Mouse (Mus musculus): ENCODE measurements around the gene Spg7. TPM values are rescaled to one million over a fixed set of nuclear protein-coding genes. Genes with fewer than 3 reads are reported as not detected.
A peak's percentile ranks its signal among the peaks of the same experiment; 100 is the strongest.
"Not testable (repeated sequence)": the region's sequence is repeated elsewhere in the genome, so short reads cannot be mapped to it uniquely, and the experiment has no call there.

Gene Spg7
- polyA plus RNA-seq, 1 experiment from 2014 or later = 37.5 TPM

- 1% methylated on average over 22 of the region's 26 CpGs for WGBS
- H3K4me3 ChIP-seq (ENCODE audit: low read depth, low read length) = peak overlapping the region; percentile 91
- peak overlapping the region; percentile 98 for H3K9ac ChIP-seq (replicated peaks; ENCODE audit: low read length)
- H3K27ac ChIP-seq (replicated peaks; ENCODE audit: low read depth, low read length) = peak overlapping the region; percentile 89; the same call in 1 of the 2 replicates
- not testable (repeated sequence) for H3K4me1 ChIP-seq (ENCODE audit: control insufficient read depth, insufficient read depth, low read length); H3K27me3 ChIP-seq (ENCODE audit: control insufficient read depth, insufficient read depth, low read length); H3K9me3 ChIP-seq (replicated peaks; ENCODE audit: control insufficient read depth, low read length); ATAC-seq (replicated peaks; ENCODE audit: insufficient number of reproducible peaks, low FRiP score, low TSS enrichment, low read depth); DNase-seq (ENCODE audit: low spot score)
- peaks cover 11% of the 10 kb centered on the region for H3K36me3 ChIP-seq (replicated peaks; ENCODE audit: control insufficient read depth, insufficient read depth, low read depth, low read length)
- peak overlapping the region; percentile 91 for H3K4me2 ChIP-seq (ENCODE audit: low read depth, low read length)
Observed at GRCm38 (mm10) chr8:123102855-123103254, 40.1 kb downstream of the Spg7 start.

DNA sequence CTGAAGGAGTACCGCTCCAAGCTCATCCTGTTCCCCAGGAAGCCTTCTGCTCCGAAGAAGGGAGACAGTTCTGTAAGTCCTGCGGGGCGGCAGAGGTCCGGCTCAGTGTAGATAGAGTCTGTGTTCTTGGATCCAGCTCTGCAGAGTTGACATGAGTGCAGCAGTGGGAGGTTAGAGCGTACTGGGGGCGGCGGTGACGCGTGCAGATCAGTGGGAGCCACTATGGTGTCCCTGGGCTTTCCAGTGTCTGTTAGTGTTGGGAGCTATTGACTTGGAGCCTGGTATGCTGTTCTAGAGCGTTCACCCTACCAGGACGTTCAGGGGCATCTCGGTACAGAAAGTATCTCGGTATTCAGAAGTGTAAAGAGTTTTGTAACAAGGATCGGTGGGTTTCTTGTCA, 40.5 kb downstream of the Spg7 start:
- Histone ChIP-seq H3K9me3 (replicated peaks; ENCODE audit: control insufficient read depth, low read length) (no peaks in the 10 kb centered on the region), H3K4me1 (ENCODE audit: control insufficient read depth, insufficient read depth, low read length) (no peaks in the 10 kb centered on the region; the same call in 1 of the 2 replicates), H3K4me2 (ENCODE audit: low read depth, low read length) (peak overlapping the region; percentile 91), H3K4me3 (ENCODE audit: low read depth, low read length) (peak overlapping the region; percentile 91), H3K36me3 (replicated peaks; ENCODE audit: control insufficient read depth, insufficient read depth, low read depth, low read length) (peaks cover 11% of the 10 kb centered on the region), H3K27me3 (ENCODE audit: control insufficient read depth, insufficient read depth, low read length) (no peaks in the 10 kb centered on the region), H3K9ac (replicated peaks; ENCODE audit: low read length) (peak overlapping the region; percentile 98), H3K27ac (replicated peaks; ENCODE audit: low read depth, low read length) (no peak overlapping the region)
- 19% methylated on average over 14 of the region's 15 CpGs for WGBS
- DNase-seq (ENCODE audit: low spot score) = no peak
- no peak for ATAC-seq (replicated peaks; ENCODE audit: insufficient number of reproducible peaks, low FRiP score, low TSS enrichment, low read depth)

DNA sequence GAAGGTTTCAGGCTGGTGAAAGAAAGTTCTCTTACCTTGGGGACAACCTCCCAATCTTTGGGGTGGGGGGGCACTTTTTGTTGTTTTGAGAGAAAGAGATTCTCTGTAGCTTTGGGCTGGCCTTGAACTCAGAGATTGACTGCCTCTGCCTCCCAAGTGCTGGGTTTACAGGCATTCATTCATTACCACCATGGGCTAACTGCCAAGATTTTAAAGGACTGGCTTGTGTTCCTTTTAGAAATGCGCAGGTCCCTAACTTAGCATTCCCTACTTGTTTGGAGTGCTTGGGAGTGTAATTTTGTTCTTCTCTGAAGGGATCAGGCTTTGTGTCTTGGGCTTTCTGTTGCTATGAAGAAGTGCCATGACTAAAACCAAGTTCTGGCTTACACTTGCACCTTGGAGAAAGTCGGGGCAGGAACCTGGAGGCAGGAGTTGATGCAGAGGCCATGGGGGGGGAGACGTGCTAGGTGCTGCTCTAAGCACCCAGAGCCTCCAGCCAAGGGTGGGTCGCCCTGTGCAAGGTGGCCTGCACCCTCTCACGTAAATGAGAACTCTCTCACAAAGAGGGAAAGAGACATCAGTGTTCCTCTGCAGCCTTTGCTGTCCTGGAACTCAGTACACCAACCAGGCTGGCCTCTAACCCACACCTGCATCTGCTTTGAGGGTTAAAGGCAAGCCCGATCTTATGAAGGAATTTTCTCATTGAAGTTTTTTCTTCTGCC, 41.5 kb downstream of the Spg7 start:
- Histone ChIP-seq H3K27me3 (ENCODE audit: control insufficient read depth, insufficient read depth, low read length) (no peaks in the 10 kb centered on the region), H3K27ac (replicated peaks; ENCODE audit: low read depth, low read length) (no peak overlapping the region), H3K36me3 (replicated peaks; ENCODE audit: control insufficient read depth, insufficient read depth, low read depth, low read length) (peaks cover 11% of the 10 kb centered on the region), H3K4me1 (ENCODE audit: control insufficient read depth, insufficient read depth, low read length) (no peaks in the 10 kb centered on the region; the same call in 1 of the 2 replicates), H3K4me2 (ENCODE audit: low read depth, low read length) (peak overlapping the region; percentile 91), H3K4me3 (ENCODE audit: low read depth, low read length) (peak overlapping the region; percentile 91), H3K9ac (replicated peaks; ENCODE audit: low read length) (peak overlapping the region; percentile 98; the same call in 1 of the 2 replicates), H3K9me3 (replicated peaks; ENCODE audit: control insufficient read depth, low read length) (no peaks in the 10 kb centered on the region)
- ATAC-seq (replicated peaks; ENCODE audit: insufficient number of reproducible peaks, low FRiP score, low TSS enrichment, low read depth) (no peak), DNase-seq (ENCODE audit: low spot score) (no peak)
- whole genome bisulfite sequencing = 87% methylated on average over 6 of the region's 6 CpGs

- Histone ChIP-seq H3K9me3 (replicated peaks; ENCODE audit: control insufficient read depth, low read length) (no peaks in the 10 kb centered on the region), H3K27ac (replicated peaks; ENCODE audit: low read depth, low read length) (no peak overlapping the region), H3K4me3 (ENCODE audit: low read depth, low read length) (no peak overlapping the region), H3K4me1 (ENCODE audit: control insufficient read depth, insufficient read depth, low read length) (no peaks in the 10 kb centered on the region; the same call in 1 of the 2 replicates), H3K9ac (replicated peaks; ENCODE audit: low read length) (no peak overlapping the region), H3K4me2 (ENCODE audit: low read depth, low read length) (no peak overlapping the region), H3K27me3 (ENCODE audit: control insufficient read depth, insufficient read depth, low read length) (no peaks in the 10 kb centered on the region), H3K36me3 (replicated peaks; ENCODE audit: control insufficient read depth, insufficient read depth, low read depth, low read length) (peaks cover 11% of the 10 kb centered on the region)
- WGBS = 67% methylated on average over 5 of the region's 5 CpGs
- peak; percentile 80 for DNase-seq (ENCODE audit: low spot score)
- no peak for ATAC-seq (replicated peaks; ENCODE audit: insufficient number of reproducible peaks, low FRiP score, low TSS enrichment, low read depth)
Observed at GRCm38 (mm10) chr8:123105553-123106326, 43.0 kb downstream of the Spg7 start.

DNA sequence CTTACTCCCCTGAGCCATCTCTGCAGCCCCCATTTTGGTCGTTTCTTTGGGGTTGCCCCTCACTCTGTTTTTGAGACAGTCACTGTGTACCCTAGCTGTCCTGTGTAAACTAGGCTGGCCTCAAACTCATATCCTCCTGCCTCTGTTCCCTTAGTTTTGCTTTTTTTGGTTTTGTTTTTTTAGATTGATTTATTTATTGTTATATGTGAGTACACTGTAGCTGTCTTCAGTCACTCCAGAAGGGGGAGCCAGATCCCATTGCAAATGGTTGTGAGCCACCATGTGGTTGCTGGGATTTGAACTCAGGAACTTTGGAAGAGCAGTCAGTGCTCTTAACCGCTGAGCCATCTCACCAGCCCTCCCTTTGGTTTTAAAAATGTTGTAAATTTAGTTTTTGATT, 43.8 kb downstream of the Spg7 start:
- Histone ChIP-seq H3K36me3 (replicated peaks; ENCODE audit: control insufficient read depth, insufficient read depth, low read depth, low read length) (peaks cover 11% of the 10 kb centered on the region), H3K27me3 (ENCODE audit: control insufficient read depth, insufficient read depth, low read length) (no peaks in the 10 kb centered on the region), H3K9ac (replicated peaks; ENCODE audit: low read length) (no peak overlapping the region), H3K27ac (replicated peaks; ENCODE audit: low read depth, low read length) (no peak overlapping the region), H3K4me1 (ENCODE audit: control insufficient read depth, insufficient read depth, low read length) (no peaks in the 10 kb centered on the region; the same call in 1 of the 2 replicates), H3K4me3 (ENCODE audit: low read depth, low read length) (no peak overlapping the region), H3K9me3 (replicated peaks; ENCODE audit: control insufficient read depth, low read length) (no peaks in the 10 kb centered on the region), H3K4me2 (ENCODE audit: low read depth, low read length) (no peak overlapping the region)
- 45% methylated on average over 2 of the region's 2 CpGs for WGBS
- no peak for ATAC-seq (replicated peaks; ENCODE audit: insufficient number of reproducible peaks, low FRiP score, low TSS enrichment, low read depth)
- DNase-seq (ENCODE audit: low spot score) = peak; percentile 49

DNA sequence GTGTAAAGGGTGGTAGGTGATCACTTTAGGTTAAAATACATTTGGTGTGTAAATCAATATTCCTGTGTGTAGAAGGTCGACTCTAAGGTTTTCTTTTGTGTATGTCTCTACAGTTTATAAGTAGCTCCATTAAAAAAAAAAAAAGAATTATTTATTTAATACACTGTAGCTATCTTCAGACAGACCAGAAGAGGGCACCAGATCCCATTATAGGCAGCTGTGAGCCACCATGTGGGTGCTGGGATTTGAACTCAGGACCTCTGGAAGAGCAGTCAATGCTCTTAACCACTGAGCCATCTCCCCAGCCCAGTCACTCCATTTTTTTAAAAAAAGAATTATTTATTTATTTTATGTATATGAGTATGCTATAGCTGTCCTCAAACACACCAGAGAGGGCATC, 45.3 kb downstream of the Spg7 start:
- WGBS = 70% methylated on average over 1 of the region's 1 CpGs

GRCm38 (mm10) chr8:123108953-123109352, 46.2 kb downstream of the Spg7 start:
- Histone ChIP-seq H3K4me2 (ENCODE audit: low read depth, low read length) (no peak overlapping the region), H3K9ac (replicated peaks; ENCODE audit: low read length) (no peak overlapping the region), H3K4me3 (ENCODE audit: low read depth, low read length) (no peak overlapping the region), H3K27ac (replicated peaks; ENCODE audit: low read depth, low read length) (no peak overlapping the region), H3K4me1 (ENCODE audit: control insufficient read depth, insufficient read depth, low read length) (no peaks in the 10 kb centered on the region; the same call in 1 of the 2 replicates), H3K27me3 (ENCODE audit: control insufficient read depth, insufficient read depth, low read length) (no peaks in the 10 kb centered on the region), H3K36me3 (replicated peaks; ENCODE audit: control insufficient read depth, insufficient read depth, low read depth, low read length) (peaks cover 6% of the 10 kb centered on the region), H3K9me3 (replicated peaks; ENCODE audit: control insufficient read depth, low read length) (no peaks in the 10 kb centered on the region)
- DNase-seq (ENCODE audit: low spot score) (no peak), ATAC-seq (replicated peaks; ENCODE audit: insufficient number of reproducible peaks, low FRiP score, low TSS enrichment, low read depth) (no peak)
- 90% methylated on average over 5 of the region's 5 CpGs for WGBS

More for the DNA sequence above, 45.3 kb downstream of the Spg7 start:
- Histone ChIP-seq H3K9ac (replicated peaks; ENCODE audit: low read length) (no peak overlapping the region), H3K27me3 (ENCODE audit: control insufficient read depth, insufficient read depth, low read length) (no peaks in the 10 kb centered on the region), H3K4me3 (ENCODE audit: low read depth, low read length) (no peak overlapping the region), H3K4me2 (ENCODE audit: low read depth, low read length) (no peak overlapping the region), H3K4me1 (ENCODE audit: control insufficient read depth, insufficient read depth, low read length) (no peaks in the 10 kb centered on the region; the same call in 1 of the 2 replicates), H3K36me3 (replicated peaks; ENCODE audit: control insufficient read depth, insufficient read depth, low read depth, low read length) (peaks cover 11% of the 10 kb centered on the region), H3K9me3 (replicated peaks; ENCODE audit: control insufficient read depth, low read length) (no peaks in the 10 kb centered on the region), H3K27ac (replicated peaks; ENCODE audit: low read depth, low read length) (no peak overlapping the region)
- DNase-seq (ENCODE audit: low spot score) (no peak), ATAC-seq (replicated peaks; ENCODE audit: insufficient number of reproducible peaks, low FRiP score, low TSS enrichment, low read depth) (no peak)

DNA sequence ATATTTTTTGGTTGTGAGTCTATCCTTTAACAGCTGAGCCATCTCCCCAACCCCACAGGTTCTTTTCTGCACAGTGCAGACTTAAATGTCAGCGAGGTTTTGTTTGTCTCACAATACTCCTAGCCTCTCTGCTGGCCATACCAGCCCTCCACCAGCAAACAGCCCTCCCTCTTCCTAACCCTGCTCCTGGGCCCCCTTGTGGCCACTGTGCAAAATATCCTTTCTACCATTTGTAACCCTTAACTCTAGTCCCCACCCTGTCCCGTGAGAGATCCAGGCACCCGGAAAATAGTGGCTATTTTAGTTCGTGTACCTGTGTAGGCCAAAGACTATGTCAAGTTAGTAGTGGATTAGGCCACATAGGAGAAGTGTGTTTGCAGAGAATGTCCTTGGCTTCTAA, 47.9 kb downstream of the Spg7 start:
- no peaks in the 10 kb centered on the region for H3K9me3 ChIP-seq (replicated peaks; ENCODE audit: control insufficient read depth, low read length)
- ATAC-seq (replicated peaks; ENCODE audit: insufficient number of reproducible peaks, low FRiP score, low TSS enrichment, low read depth) (0 out of 2 replicates have a peak, but pooled peaks have one; percentile 39), DNase-seq (ENCODE audit: low spot score) (peak; percentile 75)
- H3K4me1 ChIP-seq (ENCODE audit: control insufficient read depth, insufficient read depth, low read length) = no peaks in the 10 kb centered on the region
- no peaks in the 10 kb centered on the region for H3K27me3 ChIP-seq (ENCODE audit: control insufficient read depth, insufficient read depth, low read length)
- WGBS = 22% methylated on average over 4 of the region's 4 CpGs
- no peak overlapping the region for H3K4me2 ChIP-seq (ENCODE audit: low read depth, low read length)
- H3K4me3 ChIP-seq (ENCODE audit: low read depth, low read length) = no peak overlapping the region
- no peak overlapping the region for H3K9ac ChIP-seq (replicated peaks; ENCODE audit: low read length)
- H3K36me3 ChIP-seq (replicated peaks; ENCODE audit: control insufficient read depth, insufficient read depth, low read depth, low read length) = no peaks in the 10 kb centered on the region
- no peak overlapping the region for H3K27ac ChIP-seq (replicated peaks; ENCODE audit: low read depth, low read length)

Measured in embryonic facial prominence, embryonic 11.5 days (tissue).